Mouse (Mus musculus): ENCODE measurements around the gene Dleu7. TPM values are rescaled to one million over a fixed set of nuclear protein-coding genes. Genes with fewer than 3 reads are reported as not detected.

Dleu7 gene
- polyA plus RNA-seq, 1 experiment from 2014 or later = 1.1 TPM

DNA sequence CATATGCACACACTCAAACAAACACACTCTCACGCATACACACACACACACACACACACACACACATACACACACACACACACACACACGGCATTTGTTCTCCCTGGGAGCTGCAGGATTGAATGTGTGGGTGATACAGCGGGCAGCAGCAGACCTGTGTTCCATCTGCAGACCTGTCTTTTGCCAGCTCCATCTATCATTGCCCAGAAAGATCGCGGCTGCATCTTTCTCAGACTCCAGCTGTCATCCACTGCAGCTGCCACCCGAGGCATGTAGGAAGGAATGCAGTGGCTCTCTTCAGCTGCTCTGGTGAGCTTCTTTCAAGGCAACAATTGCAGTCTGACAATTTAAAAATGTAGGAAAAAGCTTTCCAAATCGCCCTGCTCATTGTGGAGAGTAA lies 56.9 kb downstream of the Dleu7 start:
- 50% methylated on average over 7 of the region's 7 CpGs for WGBS
- ATAC-seq (ENCODE audit: insufficient read depth, low FRiP score, low read depth) = no peak
- Histone ChIP-seq H3K4me3 (replicated peaks) (no peak overlapping the region), H3K4me2 (no peak overlapping the region), H3K9ac (no peak overlapping the region), H3K27ac (no peak overlapping the region), H3K4me1 (no peaks in the 10 kb centered on the region), H3K27me3 (replicated peaks) (no peaks in the 10 kb centered on the region), H3K36me3 (no peaks in the 10 kb centered on the region), H3K9me3 (no peaks in the 10 kb centered on the region)

DNA sequence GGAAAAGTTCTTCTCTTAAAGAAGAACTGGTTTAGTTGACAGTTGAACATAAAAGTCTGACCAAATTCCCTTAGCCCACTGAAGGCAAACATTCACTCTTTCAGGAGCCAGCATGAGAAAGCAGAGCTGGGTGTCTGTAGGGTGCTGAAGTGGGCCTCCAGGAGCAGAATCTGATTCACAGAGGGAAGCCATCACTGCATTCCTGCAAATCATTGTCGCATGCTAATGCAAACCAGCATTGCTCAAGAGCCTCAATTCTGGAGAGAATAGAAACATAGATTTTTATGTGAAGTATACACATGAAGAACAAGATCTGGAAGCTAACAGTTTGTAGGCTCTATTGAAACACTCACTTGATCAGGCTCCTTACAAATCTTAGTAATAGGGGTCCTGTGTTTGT lies 57.6 kb downstream of the Dleu7 start:
- ATAC-seq (ENCODE audit: insufficient read depth, low FRiP score, low read depth) = no peak
- Histone ChIP-seq H3K27me3 (replicated peaks) (no peaks in the 10 kb centered on the region), H3K36me3 (no peaks in the 10 kb centered on the region), H3K9me3 (no peaks in the 10 kb centered on the region), H3K4me1 (no peaks in the 10 kb centered on the region), H3K9ac (no peak overlapping the region), H3K4me2 (no peak overlapping the region), H3K27ac (no peak overlapping the region), H3K4me3 (replicated peaks) (no peak overlapping the region)
- WGBS = 66% methylated on average over 1 of the region's 1 CpGs

DNA sequence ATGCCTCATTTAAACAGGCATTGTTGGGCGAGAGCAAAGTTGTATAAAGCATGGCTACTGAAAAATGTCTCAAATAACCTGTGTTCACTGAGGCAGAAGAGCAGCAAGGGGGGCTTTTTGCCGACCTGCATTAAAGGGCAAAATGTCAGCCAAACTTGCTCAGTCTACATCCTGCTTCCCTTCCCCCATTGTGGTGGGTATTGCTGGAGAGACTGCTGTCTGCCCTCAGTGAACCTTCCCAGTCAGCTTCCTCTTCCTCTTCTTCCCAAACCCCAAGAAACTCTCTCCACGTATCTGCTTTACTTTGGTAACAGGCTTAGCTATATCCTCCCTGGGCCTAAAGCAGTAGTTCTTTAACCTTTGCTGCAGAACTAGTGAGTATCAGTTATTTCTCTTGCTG lies 61.9 kb downstream of the Dleu7 start:
- no peak overlapping the region for H3K4me2 ChIP-seq
- H3K9ac ChIP-seq = no peak overlapping the region
- 58% methylated on average over 3 of the region's 3 CpGs for WGBS
- ATAC-seq (ENCODE audit: insufficient read depth, low FRiP score, low read depth) = no peak
- no peaks in the 10 kb centered on the region for H3K4me1 ChIP-seq
- no peaks in the 10 kb centered on the region for H3K9me3 ChIP-seq
- H3K27ac ChIP-seq = no peak overlapping the region
- H3K4me3 ChIP-seq (replicated peaks) = no peak overlapping the region
- H3K36me3 ChIP-seq = no peaks in the 10 kb centered on the region
- H3K27me3 ChIP-seq (replicated peaks) = no peaks in the 10 kb centered on the region

DNA sequence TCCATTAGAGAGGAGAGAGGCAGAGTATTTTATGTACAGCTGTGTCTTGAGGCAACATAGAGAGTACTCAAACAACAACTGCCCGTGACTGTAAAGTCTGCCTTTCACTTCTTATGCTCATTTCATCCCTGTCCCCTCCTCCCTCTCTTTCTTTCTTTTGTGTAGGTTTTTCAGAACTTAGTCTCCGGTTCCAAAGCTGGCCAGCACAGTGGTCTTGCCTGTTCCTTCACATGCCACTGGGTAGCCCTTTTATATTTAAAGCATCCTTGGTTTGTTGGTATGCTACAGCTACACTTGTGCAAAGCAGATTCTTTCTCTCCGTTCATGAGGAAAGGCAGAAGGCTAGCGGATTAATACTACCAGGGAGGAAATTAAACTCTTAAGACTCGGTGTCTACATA lies 65.7 kb downstream of the Dleu7 start:
- ATAC-seq (ENCODE audit: insufficient read depth, low FRiP score, low read depth) = no peak
- H3K36me3 ChIP-seq = no peaks in the 10 kb centered on the region
- H3K9me3 ChIP-seq = no peaks in the 10 kb centered on the region
- no peaks in the 10 kb centered on the region for H3K27me3 ChIP-seq (replicated peaks)
- H3K4me3 ChIP-seq (replicated peaks) = no peak overlapping the region
- H3K4me2 ChIP-seq = no peak overlapping the region
- WGBS = 78% methylated on average over 5 of the region's 5 CpGs
- H3K27ac ChIP-seq = no peak overlapping the region
- no peak overlapping the region for H3K9ac ChIP-seq
- no peaks in the 10 kb centered on the region for H3K4me1 ChIP-seq

DNA sequence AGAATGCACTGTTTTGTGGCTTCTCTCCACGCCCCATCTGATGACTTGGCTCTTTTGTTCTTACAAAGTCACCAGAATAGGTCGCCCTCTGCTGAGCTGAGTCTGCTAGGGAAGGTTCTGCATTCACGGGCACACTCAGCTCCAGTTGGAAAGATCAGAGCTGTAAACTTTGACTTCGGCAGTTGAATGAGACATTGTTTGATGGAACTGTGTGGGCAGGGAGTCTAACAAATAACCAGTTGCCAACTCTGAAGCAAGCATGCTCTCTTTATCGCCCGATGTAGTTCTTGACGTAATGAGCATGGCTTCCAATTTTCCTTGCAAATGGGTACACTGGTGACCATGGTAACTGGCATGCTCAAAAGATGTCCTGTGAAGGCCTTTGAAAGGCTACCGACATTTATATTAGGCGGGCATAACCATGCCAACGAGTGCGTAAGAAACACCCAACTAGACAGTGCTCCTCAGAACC lies 66.2 kb downstream of the Dleu7 start:
- no peak for ATAC-seq (ENCODE audit: insufficient read depth, low FRiP score, low read depth)
- no peak overlapping the region for H3K4me2 ChIP-seq
- 72% methylated on average over 11 of the region's 11 CpGs for WGBS

More for the DNA sequence above, 66.2 kb downstream of the Dleu7 start:
- Histone ChIP-seq H3K4me3 (replicated peaks) (no peak overlapping the region), H3K27me3 (replicated peaks) (no peaks in the 10 kb centered on the region), H3K9ac (no peak overlapping the region), H3K4me1 (no peaks in the 10 kb centered on the region), H3K9me3 (no peaks in the 10 kb centered on the region), H3K27ac (no peak overlapping the region), H3K36me3 (no peaks in the 10 kb centered on the region)

Other genes with a start within 250 kb of the Dleu7 start
- gene Rnaseh2b, start 458 bp downstream of the Dleu7 start, polyA plus RNA-seq (2015; fragmentation: Nextera tagmentation; extraction: Ambion mirVana) = 48.9 and 54.4 TPM in 2 replicates
- gene Gucy1b2, start 163.2 kb upstream of the Dleu7 start, polyA plus RNA-seq (2015; fragmentation: Nextera tagmentation; extraction: Ambion mirVana) = 0.09 and 0.17 TPM in 2 replicates

Measured in stomach, embryonic 15.5 days (tissue).